Mouse (Mus musculus) midbrain, postnatal 0 days (tissue): ENCODE measurements at regions not wholly inside any gene's neighbourhood (a gene's known extent, or its start where the extent isn't known, plus 50 kb on each side); places are given as distances from the start of the nearest gene placed in this dataset.

Experiments used
- ATAC-seq: fragments of 200-750 bp; cut with Nextera tagmentation; 2 replicates; pipeline ENCODE4 v1.8.0; 2017; ENCODE audit warnings: moderate number of reproducible peaks, mild to moderate bottlenecking, moderate TSS enrichment, moderate library complexity; ENCODE audit not compliant: low FRiP score
- DNase-seq: peaks from one replicate; pipeline ENCODE4 v3.0.0-alpha.2; 2015; ENCODE audit warnings: low spot score
- H3K27ac ChIP-seq: fragments of 300-500 bp; sonication (generic); 2 replicates; pipeline ENCODE4 v1.5.1; 2014; ENCODE audit warnings: low read depth, mild to moderate bottlenecking, low read length, mixed read lengths
- H3K27me3 ChIP-seq: fragments of 300-500 bp; sonication (generic); 2 replicates; pipeline ENCODE4 v1.6.1; 2014; ENCODE audit warnings: low read length, control low read depth, mixed read lengths; ENCODE audit not compliant: insufficient read depth
- H3K36me3 ChIP-seq: fragments of 300-500 bp; sonication (generic); 2 replicates; pipeline ENCODE4 v1.6.1; 2014; ENCODE audit warnings: low read length, control low read depth, mixed read lengths; ENCODE audit not compliant: insufficient read depth
- H3K4me1 ChIP-seq: fragments of 300-500 bp; sonication (generic); 2 replicates; pipeline ENCODE4 v1.6.1; 2014; ENCODE audit warnings: mild to moderate bottlenecking, control low read depth, antibody characterized with exemption, low read length, mixed read lengths; ENCODE audit not compliant: insufficient read depth
- H3K4me2 ChIP-seq: fragments of 300-500 bp; sonication (generic); 2 replicates; pipeline ENCODE4 v1.6.1; 2014; ENCODE audit warnings: low read depth, mild to moderate bottlenecking, low read length, mixed read lengths; ENCODE audit not compliant: poor library complexity, severe bottlenecking
- H3K4me3 ChIP-seq: fragments of 300-500 bp; sonication (generic); 2 replicates; pipeline ENCODE4 v1.5.1; 2014; ENCODE audit warnings: low read depth, mild to moderate bottlenecking, low read length, moderate library complexity
- H3K9ac ChIP-seq: fragments of 300-500 bp; sonication (generic); replicated peaks from 2 replicates; pipeline ENCODE4 v1.6.1; 2014; ENCODE audit warnings: mild to moderate bottlenecking, low read length, moderate library complexity, mixed read lengths; ENCODE audit not compliant: poor library complexity, severe bottlenecking
- H3K9me3 ChIP-seq: fragments of 300-500 bp; sonication (generic); 2 replicates; pipeline ENCODE4 v1.6.1; 2016; ENCODE audit warnings: low read length, control low read depth
- CTCF ChIP-seq: IDR thresholded peaks from 2 replicates; pipeline ENCODE4 v1.5.1; 2016; ENCODE audit warnings: antibody characterized with exemption, mild to moderate bottlenecking
- WGBS: fragments of 180-500 bp; shearing (Covaris S2); extraction: QIAGEN DNeasy Blood & Tissue Kit; methylation state at CpG from one replicate; pipeline ENCODE4 v1.1.7; 2014; 5-methylcytosine and 5-hydroxymethylcytosine counted together

- no peak for TF ChIP-seq CTCF
These were observed 540.0 kb upstream of the Vstm2a start for GRCm38 (mm10) chr11:15717536-15717935.

GRCm38 (mm10) chr11:15737621-15738020 lies 519.9 kb upstream of the Vstm2a start:
- Histone ChIP-seq H3K27ac (no peak overlapping the region), H3K9me3 (no peaks in the 10 kb centered on the region), H3K9ac (no peak overlapping the region), H3K4me2 (no peak overlapping the region), H3K27me3 (no peaks in the 10 kb centered on the region), H3K36me3 (no peaks in the 10 kb centered on the region), H3K4me1 (no peaks in the 10 kb centered on the region), H3K4me3 (no peak overlapping the region)
- DNase-seq, result no peak
- no peak for TF ChIP-seq CTCF
- ATAC-seq, result no peak

More at GRCm38 (mm10) chr11:15717536-15717935, 540.0 kb upstream of the Vstm2a start:
- H3K4me3 ChIP-seq, result no peak overlapping the region
- H3K9me3 ChIP-seq, result no peaks in the 10 kb centered on the region
- WGBS, result 83% methylated on average over 1 of the region's 1 CpGs
- ATAC-seq (no peak; the same call in 1 of the 2 replicates), DNase-seq (no peak)
- no peaks in the 10 kb centered on the region for H3K27me3 ChIP-seq
- H3K36me3 ChIP-seq, result no peaks in the 10 kb centered on the region
- no peak overlapping the region for H3K27ac ChIP-seq
- H3K4me1 ChIP-seq, result no peaks in the 10 kb centered on the region
- no peak overlapping the region for H3K9ac ChIP-seq
- H3K4me2 ChIP-seq, result no peak overlapping the region

GRCm38 (mm10) chr11:15756006-15756405 lies 501.5 kb upstream of the Vstm2a start:
- 71% methylated on average over 1 of the region's 1 CpGs for WGBS
- no peaks in the 10 kb centered on the region for H3K27me3 ChIP-seq
- no peaks in the 10 kb centered on the region for H3K36me3 ChIP-seq
- no peaks in the 10 kb centered on the region for H3K9me3 ChIP-seq
- DNase-seq (no peak), ATAC-seq (no peak)
- no peaks in the 10 kb centered on the region for H3K4me1 ChIP-seq
- H3K4me3 ChIP-seq, result no peak overlapping the region
- no peak for TF ChIP-seq CTCF
- H3K9ac ChIP-seq, result no peak overlapping the region
- no peak overlapping the region for H3K4me2 ChIP-seq
- no peak overlapping the region for H3K27ac ChIP-seq

GRCm38 (mm10) chr11:15769651-15770617 lies 487.6 kb upstream of the Vstm2a start:
- H3K9ac ChIP-seq, result no peak overlapping the region
- H3K36me3 ChIP-seq, result no peaks in the 10 kb centered on the region
- WGBS, result 54% methylated on average over 3 of the region's 3 CpGs
- H3K4me2 ChIP-seq, result no peak overlapping the region
- H3K4me3 ChIP-seq, result no peak overlapping the region
- no peak for DNase-seq
- H3K4me1 ChIP-seq, result no peaks in the 10 kb centered on the region
- H3K27me3 ChIP-seq, result no peaks in the 10 kb centered on the region
- H3K9me3 ChIP-seq, result no peaks in the 10 kb centered on the region
- no peak for ATAC-seq
- H3K27ac ChIP-seq, result no peak overlapping the region
- no peak for TF ChIP-seq CTCF
